Mouse (Mus musculus): Measurements from ENCODE around the gene Sgf29.

DNA sequence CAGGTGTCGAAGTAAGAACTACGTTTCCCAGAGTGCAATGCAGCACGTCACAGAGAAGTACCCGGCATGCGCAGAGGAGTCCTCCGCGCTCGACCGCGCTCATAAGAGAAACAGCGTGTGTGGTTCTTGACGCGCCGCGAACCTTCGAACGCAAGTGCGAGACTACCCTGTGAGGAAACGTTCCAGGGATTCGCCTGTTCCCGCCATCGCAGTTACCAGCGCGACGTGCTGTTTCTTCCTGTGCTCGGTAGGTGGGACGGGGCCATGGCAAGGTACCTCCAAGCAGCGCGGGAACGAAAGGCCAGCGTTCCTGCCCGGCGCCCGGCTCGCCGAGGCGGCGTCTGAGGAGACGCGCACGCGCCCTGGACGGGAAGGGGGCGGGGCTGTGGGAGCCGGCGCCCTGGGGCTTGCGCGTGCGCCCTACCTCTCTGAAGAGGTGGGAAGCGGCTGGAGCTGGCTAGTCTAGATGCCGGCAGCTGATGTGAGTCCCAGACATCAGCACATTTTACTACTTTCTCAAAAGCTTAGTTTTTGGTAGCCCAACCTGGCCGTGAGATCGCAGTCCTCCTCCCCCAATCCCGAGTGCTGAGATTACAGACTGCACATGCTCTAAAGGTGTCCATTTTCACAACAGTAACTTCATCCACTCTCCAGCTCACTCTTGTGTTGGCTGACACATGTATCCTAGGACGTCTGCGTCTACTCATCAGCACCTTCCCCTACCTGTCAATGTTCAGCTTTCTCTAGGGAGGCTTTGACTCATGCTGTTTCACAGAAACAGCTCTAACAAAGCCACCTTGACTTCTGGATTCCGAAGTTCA, at the start of gene Sgf29:
- TF ChIP-seq POLR2A (IDR thresholded peaks at IDR 0.05; ENCODE audit: borderline replicate concordance, low read depth, low read length), result no peak
- TF ChIP-seq CTCF (IDR thresholded peaks at IDR 0.05; ENCODE audit: low read depth, low read length), result no peak

Measured in bone marrow macrophage, adult 2 months (primary cell).